Mouse (Mus musculus): Measurements from ENCODE around the gene Nat8f2. TPM values are rescaled to one million over a fixed set of nuclear protein-coding genes. Genes with fewer than 3 reads are reported as not detected.
"Not testable (repeated sequence)": the region's sequence is repeated elsewhere in the genome, so short reads cannot be mapped to it uniquely, and the experiment has no call there.

The Nat8f2 gene
- polyA plus RNA-seq, 1 experiment from 2014 or later, result not detected

DNA sequence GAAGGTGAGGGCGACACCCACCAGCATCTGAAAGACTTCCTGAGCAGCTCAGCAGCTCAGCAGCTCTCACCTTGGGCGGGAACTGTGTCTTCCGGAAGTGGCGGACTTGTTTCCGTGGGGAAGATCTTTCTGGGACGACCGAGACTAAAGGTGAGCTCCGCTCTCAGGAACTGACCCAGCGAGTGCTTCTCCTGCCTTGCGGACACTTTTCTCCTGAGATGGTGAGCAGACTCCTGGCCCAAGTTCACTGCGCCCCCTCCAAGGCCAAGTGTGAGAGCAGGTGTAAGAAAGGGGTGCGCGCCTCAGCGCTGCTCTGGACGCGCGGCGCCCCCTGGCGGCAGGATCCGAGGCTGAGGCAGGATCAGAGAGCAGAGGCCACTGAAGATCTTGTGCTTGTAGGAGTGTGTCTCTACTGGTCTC lies 35.7 kb upstream of the Nat8f2 start, which contains the start of gene Nat8f4:
Gene Nat8f4 (minus strand): TSS at position 243 of the 420 bp plus-strand sequence.
- not testable (repeated sequence) for H3K4me1 ChIP-seq (replicated peaks; ENCODE audit: control insufficient read depth, insufficient read depth, low read length); H3K9ac ChIP-seq; DNase-seq (ENCODE audit: low spot score); H3K9me3 ChIP-seq (ENCODE audit: control insufficient read depth, low read length); H3K27ac ChIP-seq; H3K27me3 ChIP-seq (ENCODE audit: control insufficient read depth, insufficient read depth, low read length); H3K36me3 ChIP-seq (replicated peaks; ENCODE audit: control insufficient read depth, insufficient read depth)
- ATAC-seq (ENCODE audit: low FRiP score), result peak; percentile 74
- 23% methylated on average over 20 of the region's 20 CpGs for WGBS
- H3K4me3 ChIP-seq (replicated peaks; ENCODE audit: low read length), result peak within 1 kb of the TSS; percentile 14
- peak within 1 kb of the TSS; percentile 40 for H3K4me2 ChIP-seq (replicated peaks)

DNA sequence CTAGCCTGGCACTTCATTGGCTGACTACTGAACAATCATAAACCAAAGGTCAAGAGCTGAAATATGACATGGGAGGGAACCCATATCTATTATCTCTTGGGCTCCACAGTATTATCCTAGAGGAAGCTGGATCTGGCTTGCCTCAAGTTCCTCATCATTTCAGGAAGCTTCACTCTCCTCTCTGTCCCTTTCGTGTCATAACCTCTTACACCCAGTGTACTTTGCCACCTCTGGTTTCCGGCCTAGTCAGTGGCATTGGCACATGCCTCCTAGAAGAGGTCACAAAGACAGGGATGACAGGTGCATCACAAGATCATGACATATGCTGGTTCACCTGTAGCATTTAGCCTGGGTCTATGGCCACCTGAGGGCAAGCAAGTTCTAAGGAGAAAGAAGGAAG lies 33.3 kb upstream of the Nat8f2 start:
- ATAC-seq (ENCODE audit: low FRiP score), result no peak
- no peaks in the 10 kb centered on the region for H3K9me3 ChIP-seq (ENCODE audit: control insufficient read depth, low read length)

DNA sequence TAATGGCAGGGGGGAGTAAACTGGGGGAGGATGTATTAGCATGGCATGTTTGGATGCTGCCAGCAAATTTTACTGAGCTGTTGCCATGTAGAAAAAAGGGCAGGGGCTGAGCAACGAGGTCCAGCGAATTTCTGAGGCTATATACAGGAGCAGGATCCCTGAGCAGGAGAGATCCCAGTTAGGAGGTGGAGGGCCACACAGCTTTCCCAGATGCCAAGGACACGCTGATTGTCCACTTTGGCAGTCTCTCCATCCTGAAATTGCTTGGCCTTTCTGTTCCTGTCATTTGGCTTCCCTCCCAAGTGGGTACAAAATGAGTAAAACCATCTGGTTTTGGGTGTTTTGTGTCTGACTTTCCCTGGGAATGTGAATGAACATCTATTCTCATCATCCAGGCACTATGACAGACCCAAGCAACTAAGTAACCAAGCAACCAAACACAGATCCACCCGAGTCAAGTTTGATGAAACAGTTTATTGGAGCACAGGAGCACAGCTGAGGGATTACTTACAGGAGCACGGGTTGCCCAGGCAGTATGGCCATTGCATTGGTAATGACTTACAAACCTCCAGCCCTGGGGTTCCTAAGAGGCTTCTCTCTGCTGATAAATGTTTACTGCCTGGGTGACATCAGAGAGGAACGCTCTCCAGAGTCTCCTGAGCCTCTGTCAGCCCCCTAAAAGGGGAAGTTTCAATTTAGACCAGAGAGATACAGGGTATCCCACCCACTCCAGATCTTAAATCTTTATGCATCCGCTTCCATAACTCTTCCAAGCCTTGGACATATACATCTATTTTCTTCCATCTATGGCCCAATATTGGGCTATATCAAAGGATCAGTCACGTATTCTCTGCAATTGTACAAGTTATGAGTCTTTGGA lies 29.9 kb upstream of the Nat8f2 start:
- not testable (repeated sequence) for H3K4me3 ChIP-seq (replicated peaks; ENCODE audit: low read length); H3K4me2 ChIP-seq (replicated peaks); H3K27me3 ChIP-seq (ENCODE audit: control insufficient read depth, insufficient read depth, low read length); H3K36me3 ChIP-seq (replicated peaks; ENCODE audit: control insufficient read depth, insufficient read depth); H3K27ac ChIP-seq; DNase-seq (ENCODE audit: low spot score); H3K4me1 ChIP-seq (replicated peaks; ENCODE audit: control insufficient read depth, insufficient read depth, low read length); H3K9me3 ChIP-seq (ENCODE audit: control insufficient read depth, low read length); H3K9ac ChIP-seq
- ATAC-seq (ENCODE audit: low FRiP score), result peak; percentile 43; the same call in 1 of the 2 replicates
- 75% methylated on average over 7 of the region's 8 CpGs for WGBS

More for the DNA sequence above, 33.3 kb upstream of the Nat8f2 start:
- WGBS, result 96% methylated on average over 2 of the region's 2 CpGs
- H3K4me3 ChIP-seq (replicated peaks; ENCODE audit: low read length), result no peak overlapping the region
- H3K9ac ChIP-seq, result no peak overlapping the region
- no peak overlapping the region for H3K4me2 ChIP-seq (replicated peaks)
- no peak for DNase-seq (ENCODE audit: low spot score)
- H3K27me3 ChIP-seq (ENCODE audit: control insufficient read depth, insufficient read depth, low read length), result no peaks in the 10 kb centered on the region
- H3K27ac ChIP-seq, result no peak overlapping the region
- no peaks in the 10 kb centered on the region for H3K4me1 ChIP-seq (replicated peaks; ENCODE audit: control insufficient read depth, insufficient read depth, low read length)
- no peaks in the 10 kb centered on the region for H3K36me3 ChIP-seq (replicated peaks; ENCODE audit: control insufficient read depth, insufficient read depth)

DNA sequence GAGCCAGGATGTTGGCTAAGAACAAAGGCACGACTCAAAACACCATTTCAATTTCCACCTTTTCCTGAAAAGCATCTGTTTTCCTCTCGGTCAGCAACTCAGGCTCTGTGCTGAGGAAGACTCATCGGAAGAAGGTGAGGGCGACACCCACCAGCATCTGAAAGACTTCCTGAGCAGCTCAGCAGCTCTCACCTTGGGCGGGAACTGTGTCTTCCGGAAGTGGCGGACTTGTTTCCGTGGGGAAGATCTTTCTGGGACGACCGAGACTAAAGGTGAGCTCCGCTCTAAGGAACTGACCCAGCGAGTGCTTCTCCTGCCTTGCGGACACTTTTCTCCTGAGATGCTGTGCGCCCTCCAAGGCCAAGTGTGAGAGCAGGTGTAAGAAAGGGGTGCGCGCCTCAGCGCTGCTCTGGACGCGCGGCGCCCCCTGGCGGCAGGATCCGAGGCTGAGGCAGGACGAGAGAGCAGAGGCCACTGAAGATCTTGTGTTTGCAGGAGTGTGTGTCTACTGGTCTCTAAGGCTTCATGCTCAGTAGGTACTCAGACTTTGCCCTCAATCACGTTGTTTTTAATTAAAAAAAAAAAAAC lies 26.2 kb upstream of the Nat8f2 start:
- ATAC-seq (ENCODE audit: low FRiP score), result not testable (repeated sequence)
- 70% methylated on average over 25 of the region's 25 CpGs for WGBS

DNA sequence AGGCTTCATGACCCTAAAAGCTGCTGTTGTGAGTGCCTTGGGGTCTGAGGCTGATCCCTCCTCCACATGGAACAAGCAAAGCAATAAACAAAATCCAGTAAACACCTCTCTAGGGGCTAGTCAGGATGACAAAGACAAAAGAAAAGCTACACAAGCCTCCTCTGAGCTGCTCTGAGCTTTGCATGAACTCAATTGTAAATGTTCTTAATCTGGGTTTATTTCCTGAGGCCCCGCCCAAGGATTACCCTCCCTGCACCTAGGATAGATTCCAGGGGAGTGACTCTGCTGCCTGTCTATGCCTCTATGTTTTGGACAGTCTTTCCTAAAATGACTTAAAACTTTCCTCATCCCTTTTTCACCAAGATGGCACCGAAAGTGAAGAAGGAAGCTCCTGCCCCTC lies 20.0 kb upstream of the Nat8f2 start:
- Histone ChIP-seq H3K36me3 (replicated peaks; ENCODE audit: control insufficient read depth, insufficient read depth) (no peaks in the 10 kb centered on the region), H3K27me3 (ENCODE audit: control insufficient read depth, insufficient read depth, low read length) (no peaks in the 10 kb centered on the region), H3K9me3 (ENCODE audit: control insufficient read depth, low read length) (peaks cover 16% of the 10 kb centered on the region; the same call in 1 of the 2 replicates), H3K4me1 (replicated peaks; ENCODE audit: control insufficient read depth, insufficient read depth, low read length) (no peaks in the 10 kb centered on the region), H3K4me2 (replicated peaks) (no peak overlapping the region), H3K27ac (no peak overlapping the region), H3K4me3 (replicated peaks; ENCODE audit: low read length) (no peak overlapping the region), H3K9ac (no peak overlapping the region)
- ATAC-seq (ENCODE audit: low FRiP score) (no peak), DNase-seq (ENCODE audit: low spot score) (no peak)
- 83% methylated on average over 2 of the region's 2 CpGs for WGBS

More for the DNA sequence above, 26.2 kb upstream of the Nat8f2 start:
- H3K9ac ChIP-seq; H3K27ac ChIP-seq; H3K4me1 ChIP-seq (replicated peaks; ENCODE audit: control insufficient read depth, insufficient read depth, low read length); H3K27me3 ChIP-seq (ENCODE audit: control insufficient read depth, insufficient read depth, low read length); H3K36me3 ChIP-seq (replicated peaks; ENCODE audit: control insufficient read depth, insufficient read depth); DNase-seq (ENCODE audit: low spot score); H3K4me3 ChIP-seq (replicated peaks; ENCODE audit: low read length); H3K4me2 ChIP-seq (replicated peaks): not testable (repeated sequence)
- peaks cover 11% of the 10 kb centered on the region; the same call in 1 of the 2 replicates for H3K9me3 ChIP-seq (ENCODE audit: control insufficient read depth, low read length)

DNA sequence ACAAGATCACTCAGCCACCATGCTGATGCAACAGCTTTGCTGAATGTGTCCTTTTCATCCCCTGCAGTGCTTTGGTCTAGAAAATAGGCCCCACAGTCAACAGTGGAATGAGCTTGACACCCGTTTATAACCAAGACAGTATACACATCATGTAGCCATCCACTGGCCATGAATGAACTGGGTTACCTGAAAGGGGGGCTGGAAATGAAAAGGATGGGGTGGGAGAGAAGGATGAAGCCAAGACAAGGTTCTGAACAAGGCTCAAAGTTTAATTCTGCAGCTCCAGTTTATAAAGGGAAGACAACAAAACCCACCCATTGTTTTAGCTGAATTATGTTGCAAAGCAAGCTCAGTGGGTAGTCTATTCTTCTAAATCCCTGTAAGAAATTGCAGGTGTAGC lies 15.4 kb upstream of the Nat8f2 start:
- whole genome bisulfite sequencing, result 82% methylated on average over 1 of the region's 1 CpGs
- ATAC-seq (ENCODE audit: low FRiP score), result no peak
- Histone ChIP-seq H3K9me3 (ENCODE audit: control insufficient read depth, low read length) (peaks cover 20% of the 10 kb centered on the region), H3K27ac (no peak overlapping the region), H3K4me3 (replicated peaks; ENCODE audit: low read length) (no peak overlapping the region), H3K27me3 (ENCODE audit: control insufficient read depth, insufficient read depth, low read length) (no peaks in the 10 kb centered on the region), H3K36me3 (replicated peaks; ENCODE audit: control insufficient read depth, insufficient read depth) (no peaks in the 10 kb centered on the region), H3K9ac (no peak overlapping the region), H3K4me1 (replicated peaks; ENCODE audit: control insufficient read depth, insufficient read depth, low read length) (no peaks in the 10 kb centered on the region), H3K4me2 (replicated peaks) (no peak overlapping the region)
- DNase-seq (ENCODE audit: low spot score), result no peak

DNA sequence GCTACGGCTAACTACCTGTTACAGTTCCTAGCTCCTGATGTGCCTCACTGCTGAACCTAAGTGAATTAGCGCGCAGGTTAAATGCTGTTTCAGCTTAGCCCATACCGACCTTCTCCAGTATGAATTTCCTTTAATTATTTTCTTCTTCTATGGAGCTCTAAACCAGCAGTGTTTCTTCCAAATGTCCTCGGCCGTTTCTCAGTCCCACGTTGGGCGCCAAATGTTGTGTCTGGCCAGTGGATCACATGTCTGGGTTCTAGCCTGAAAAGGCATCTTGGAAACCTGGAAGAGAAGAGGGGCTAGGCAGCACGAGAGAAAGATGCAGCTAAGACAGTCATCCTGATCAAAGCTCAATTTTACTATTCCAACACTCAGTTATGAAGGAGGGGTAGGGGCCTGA lies 14.3 kb upstream of the Nat8f2 start:
- peaks cover 20% of the 10 kb centered on the region for H3K9me3 ChIP-seq (ENCODE audit: control insufficient read depth, low read length)
- not testable (repeated sequence) for ATAC-seq (ENCODE audit: low FRiP score); H3K36me3 ChIP-seq (replicated peaks; ENCODE audit: control insufficient read depth, insufficient read depth); H3K4me1 ChIP-seq (replicated peaks; ENCODE audit: control insufficient read depth, insufficient read depth, low read length); H3K4me3 ChIP-seq (replicated peaks; ENCODE audit: low read length); DNase-seq (ENCODE audit: low spot score); H3K4me2 ChIP-seq (replicated peaks); H3K9ac ChIP-seq; H3K27ac ChIP-seq; H3K27me3 ChIP-seq (ENCODE audit: control insufficient read depth, insufficient read depth, low read length)
- WGBS, result 94% methylated on average over 9 of the region's 9 CpGs

DNA sequence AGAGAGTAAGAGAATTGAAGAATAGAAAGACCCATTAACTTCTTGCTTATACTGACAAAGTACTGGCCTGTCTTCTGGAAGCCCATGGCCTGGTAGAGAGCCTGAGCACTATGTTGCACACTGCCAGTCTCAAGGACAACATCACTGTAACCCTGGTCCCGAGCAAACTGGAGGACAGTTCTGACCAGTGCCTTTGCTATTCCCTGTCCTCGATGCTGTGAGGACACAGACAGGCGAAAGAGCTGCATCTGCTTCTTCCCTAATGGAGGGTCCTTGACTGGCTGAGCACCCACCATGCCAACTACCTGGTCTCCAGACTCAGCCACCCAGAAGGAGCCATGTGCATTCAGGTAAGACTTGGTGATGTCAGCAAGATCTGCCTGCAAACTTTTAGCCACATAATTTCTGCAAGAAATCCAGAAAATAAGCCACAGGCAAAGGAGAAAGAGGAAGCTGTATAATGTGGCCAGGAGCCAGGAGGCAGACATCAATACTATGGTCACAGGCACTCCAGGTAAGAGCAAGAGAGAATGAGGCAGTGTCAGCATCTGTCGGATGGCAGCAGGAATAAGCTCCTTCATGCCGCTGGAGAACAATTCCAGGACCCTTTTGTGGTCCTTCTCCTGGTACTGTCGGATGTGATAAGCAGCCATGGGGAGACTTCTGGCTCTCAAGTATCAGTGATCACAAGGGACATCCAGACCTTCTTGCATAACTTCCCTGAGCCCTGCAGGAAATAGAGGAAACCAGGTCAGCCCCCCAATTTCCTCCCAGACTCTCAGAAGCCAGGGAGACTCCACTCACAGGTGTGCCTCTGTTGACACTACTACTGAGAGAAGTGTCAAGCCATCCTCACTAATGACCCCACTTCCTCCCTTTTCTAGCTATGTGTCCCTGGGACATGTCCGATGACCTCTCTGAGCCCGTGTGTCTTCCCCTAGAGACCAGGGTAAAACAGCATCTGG lies 950 bp downstream of the Nat8f2 start:
- WGBS, result 87% methylated on average over 8 of the region's 8 CpGs
- ATAC-seq (ENCODE audit: low FRiP score), result no peak
- DNase-seq (ENCODE audit: low spot score), result no peak
- no peaks in the 10 kb centered on the region for H3K36me3 ChIP-seq (replicated peaks; ENCODE audit: control insufficient read depth, insufficient read depth)
- no peak overlapping the region for H3K4me3 ChIP-seq (replicated peaks; ENCODE audit: low read length)
- no peak overlapping the region for H3K9ac ChIP-seq
- H3K4me2 ChIP-seq (replicated peaks), result no peak overlapping the region
- no peaks in the 10 kb centered on the region for H3K27me3 ChIP-seq (ENCODE audit: control insufficient read depth, insufficient read depth, low read length)
- H3K4me1 ChIP-seq (replicated peaks; ENCODE audit: control insufficient read depth, insufficient read depth, low read length), result no peaks in the 10 kb centered on the region
- H3K27ac ChIP-seq, result no peak overlapping the region
- no peaks in the 10 kb centered on the region for H3K9me3 ChIP-seq (ENCODE audit: control insufficient read depth, low read length)

DNA sequence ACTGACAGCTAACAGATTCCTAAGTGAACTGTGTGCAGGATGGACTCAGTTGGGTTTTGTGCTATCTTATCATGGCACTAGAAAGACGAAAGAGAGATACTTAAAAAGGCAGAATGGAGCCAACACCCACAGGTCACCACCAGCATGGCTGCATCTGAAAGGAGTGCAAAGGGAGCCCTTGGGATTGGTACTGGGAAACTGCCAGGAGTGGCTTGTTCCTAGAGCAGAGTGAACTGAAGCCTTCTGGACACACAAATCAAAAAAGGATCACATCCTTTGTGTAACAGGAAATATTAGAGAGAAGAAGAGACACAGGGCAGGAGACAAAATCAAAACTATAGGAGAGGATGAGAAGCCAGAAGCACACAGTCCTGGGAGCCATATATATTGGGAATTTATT lies 2.0 kb downstream of the Nat8f2 start:
- H3K36me3 ChIP-seq (replicated peaks; ENCODE audit: control insufficient read depth, insufficient read depth); H3K4me3 ChIP-seq (replicated peaks; ENCODE audit: low read length); H3K9ac ChIP-seq; H3K27me3 ChIP-seq (ENCODE audit: control insufficient read depth, insufficient read depth, low read length); H3K4me2 ChIP-seq (replicated peaks); H3K9me3 ChIP-seq (ENCODE audit: control insufficient read depth, low read length); H3K27ac ChIP-seq; DNase-seq (ENCODE audit: low spot score); ATAC-seq (ENCODE audit: low FRiP score); H3K4me1 ChIP-seq (replicated peaks; ENCODE audit: control insufficient read depth, insufficient read depth, low read length): not testable (repeated sequence)
- 75% methylated on average over 1 of the region's 1 CpGs for WGBS

Data from hindbrain, embryonic 14.5 days (tissue).